Mouse (Mus musculus) myocyte (in vitro differentiated cells): ENCODE measurements around the gene Cluh. TPM values are rescaled to one million over a fixed set of nuclear protein-coding genes. Genes with fewer than 3 reads are reported as not detected.

Experiments
- H3K27me3 ChIP-seq: one replicate; pipeline ENCODE4 v1.6.1; 2011; ENCODE audit not compliant: control insufficient read depth, insufficient read depth, insufficient read length
- H3K36me3 ChIP-seq: one replicate; pipeline ENCODE4 v1.6.1; 2011; ENCODE audit not compliant: control insufficient read depth, insufficient read depth
- H3K4me2 ChIP-seq: one replicate; pipeline ENCODE4 v1.6.1; 2011; ENCODE audit warnings: low read depth, control low read depth
- H3K4me3 ChIP-seq: one replicate; pipeline ENCODE4 v1.5.1; 2011; ENCODE audit warnings: mild to moderate bottlenecking, control low read depth, moderate library complexity
- H3K79me2 ChIP-seq: one replicate; pipeline ENCODE4 v1.6.1; 2011; ENCODE audit not compliant: control insufficient read depth, insufficient read depth
- H3ac ChIP-seq: one replicate; pipeline ENCODE4 v1.6.1; 2011; ENCODE audit not compliant: control insufficient read depth, insufficient read length
- CEBPB ChIP-seq: IDR thresholded peaks from 2 replicates; pipeline ENCODE4 v1.6.1; 2011; ENCODE audit warnings: mild to moderate bottlenecking, moderate library complexity; ENCODE audit not compliant: poor library complexity, insufficient read depth, severe bottlenecking
- E2F4 ChIP-seq: IDR thresholded peaks from one replicate; pipeline ENCODE4 v1.6.1; 2011; ENCODE audit warnings: mild to moderate bottlenecking, control low read depth, moderate library complexity; ENCODE audit not compliant: insufficient read depth
- MAX ChIP-seq: IDR thresholded peaks from one replicate; pipeline ENCODE4 v1.6.1; 2011; ENCODE audit warnings: low read depth, mild to moderate bottlenecking, control low read depth
- MYOD1 ChIP-seq, 3 experiments: IDR thresholded peaks; one replicate each; pipeline ENCODE4 v1.6.1; 2011; ENCODE audit warnings: control low read depth in 2 of 3, low read depth in 2 of 3, mild to moderate bottlenecking in 2 of 3, moderate library complexity in 1 of 3; ENCODE audit not compliant: insufficient read length in 2 of 3, control insufficient read depth in 1 of 3
- MYOG ChIP-seq, 3 experiments: IDR thresholded peaks; one replicate each; pipeline ENCODE4 v1.6.1; 2011; ENCODE audit warnings: control low read depth in 2 of 3, low read depth in 2 of 3, mild to moderate bottlenecking in 2 of 3; ENCODE audit not compliant: insufficient read length in 2 of 3, control insufficient read depth in 1 of 3, insufficient read depth in 1 of 3
- POLR2A ChIP-seq: IDR thresholded peaks from one replicate; pipeline ENCODE4 v1.6.1; 2011; ENCODE audit warnings: low read depth, mild to moderate bottlenecking, control low read depth, moderate library complexity; ENCODE audit not compliant: insufficient read length
- POLR2AphosphoS2 ChIP-seq: IDR thresholded peaks from one replicate; pipeline ENCODE4 v1.6.1; 2011; ENCODE audit warnings: low read depth, control low read depth; ENCODE audit not compliant: insufficient read length
- REST ChIP-seq: IDR thresholded peaks from one replicate; pipeline ENCODE4 v1.6.1; 2011; ENCODE audit warnings: mild to moderate bottlenecking, control low read depth, moderate library complexity; ENCODE audit not compliant: insufficient read depth, insufficient read length
- SRF ChIP-seq: IDR thresholded peaks from one replicate; pipeline ENCODE4 v1.6.1; 2011; ENCODE audit warnings: low read depth; ENCODE audit not compliant: control insufficient read depth, insufficient read length
- TCF12 ChIP-seq: IDR thresholded peaks from one replicate; pipeline ENCODE4 v1.6.1; 2011; ENCODE audit warnings: mild to moderate bottlenecking, control low read depth; ENCODE audit not compliant: poor library complexity, insufficient read depth, severe bottlenecking
- TCF3 ChIP-seq: IDR thresholded peaks from one replicate; pipeline ENCODE4 v1.6.1; 2011; ENCODE audit warnings: low read depth, control low read depth; ENCODE audit not compliant: insufficient read length
- USF1 ChIP-seq: IDR thresholded peaks from one replicate; pipeline ENCODE4 v1.6.1; 2011; ENCODE audit warnings: low read depth, mild to moderate bottlenecking, control low read depth, moderate library complexity
- polyA plus RNA-seq: library from polyadenylated mRNA; unstranded; fragments of >200 nt; fragmentation: generic; extraction: Trizol; gene quantifications from one replicate; pipeline ENCODE4 v1.2.1, GENCODE M21; 2012; ENCODE audit warnings: missing spikeins

Cluh gene
- polyA plus RNA-seq, 1 experiment: 62.3 TPM

DNA sequence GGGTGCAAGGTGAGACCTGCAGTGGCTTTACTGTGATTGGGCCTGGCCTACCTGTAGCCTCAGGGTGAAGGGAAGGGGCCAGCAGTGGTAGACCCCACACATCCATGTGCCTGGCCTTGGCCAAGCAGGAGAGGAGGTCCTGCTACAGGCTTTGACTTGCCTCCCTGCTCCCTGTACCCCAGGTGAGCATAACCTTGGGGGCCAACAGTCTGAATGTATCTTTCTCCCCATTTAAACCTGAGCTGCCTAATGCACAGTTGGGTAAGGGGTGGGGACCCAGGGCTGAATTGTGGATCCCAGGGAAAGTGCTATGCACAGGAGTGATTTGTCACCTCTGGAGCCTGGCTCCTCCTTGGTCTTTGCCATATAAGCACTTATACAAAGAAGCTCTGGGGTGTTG, 20.9 kb downstream of the Cluh start:
- Histone ChIP-seq H3K4me3 (no peak overlapping the region), H3K36me3 (peaks cover 37% of the 10 kb centered on the region), H3K79me2 (no peaks in the 10 kb centered on the region), H3K4me2 (no peak overlapping the region), H3ac (no peak overlapping the region), H3K27me3 (no peaks in the 10 kb centered on the region)
- TF ChIP-seq MAX (no peak), CEBPB (no peak), POLR2AphosphoS2 (peak; percentile 19), REST (no peak), TCF3 (no peak), USF1 (no peak), SRF (no peak), MYOG (IDR thresholded peaks at IDR 0.05; ENCODE audit: control insufficient read depth in 1 of 3, insufficient read depth in 1 of 3, insufficient read length in 2 of 3, low read depth in 2 of 3) (no peak), MYOD1 (IDR thresholded peaks at IDR 0.05; ENCODE audit: control insufficient read depth in 1 of 3, insufficient read length in 2 of 3, low read depth in 2 of 3) (no peak), TCF12 (no peak), POLR2A (peak; percentile 9), E2F4 (no peak)

DNA sequence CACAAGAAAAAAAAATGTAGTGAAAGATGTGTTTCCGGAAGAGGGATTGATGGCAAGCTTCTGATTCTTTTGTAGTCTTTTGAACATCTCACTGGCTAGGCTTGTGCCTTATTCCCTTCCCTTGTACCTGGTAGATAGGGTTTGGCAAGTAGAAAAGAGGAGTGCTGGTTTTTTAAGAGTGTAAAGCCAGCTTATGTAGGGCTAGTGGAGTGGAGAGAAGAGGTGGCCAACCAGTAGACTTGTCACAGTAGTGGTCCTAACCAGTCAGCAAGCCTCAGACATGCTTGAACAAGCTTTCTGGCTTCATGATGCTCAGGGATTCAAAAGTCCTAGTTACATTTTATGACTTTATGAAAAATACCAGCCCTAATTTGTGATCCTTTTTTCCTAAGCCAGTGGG, 21.7 kb downstream of the Cluh start:
- Histone ChIP-seq H3ac (no peak overlapping the region), H3K4me3 (no peak overlapping the region), H3K4me2 (no peak overlapping the region), H3K27me3 (no peaks in the 10 kb centered on the region), H3K79me2 (no peaks in the 10 kb centered on the region), H3K36me3 (peaks cover 43% of the 10 kb centered on the region)
- no peak for TF ChIP-seq CEBPB
- peak; percentile 51 for TF ChIP-seq POLR2AphosphoS2
- no peak for TF ChIP-seq MAX
- no peak for TF ChIP-seq E2F4

DNA sequence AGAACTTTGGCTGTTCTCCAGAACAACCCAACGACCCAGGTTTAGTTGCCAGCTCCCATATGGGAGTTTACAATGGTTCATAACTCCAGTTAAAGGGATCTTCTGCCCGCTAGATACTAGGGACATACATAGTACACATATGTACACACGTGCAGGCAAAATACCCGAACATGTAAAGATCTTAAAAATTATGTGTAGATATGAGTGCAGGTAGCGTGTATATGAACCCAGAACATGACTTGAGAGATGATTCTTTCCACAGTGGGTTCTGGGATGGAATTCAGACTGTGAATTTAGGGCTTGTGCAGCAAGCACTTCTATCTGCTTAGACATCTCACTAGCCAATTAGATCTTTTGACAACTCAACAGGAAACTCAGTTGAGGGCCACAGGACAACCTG, 22.5 kb downstream of the Cluh start:
- Histone ChIP-seq H3K27me3 (no peaks in the 10 kb centered on the region), H3K79me2 (no peaks in the 10 kb centered on the region), H3K4me2 (no peak overlapping the region), H3K36me3 (peaks cover 37% of the 10 kb centered on the region), H3K4me3 (no peak overlapping the region), H3ac (no peak overlapping the region)
- TF ChIP-seq TCF12 (no peak), TCF3 (no peak), MYOD1 (IDR thresholded peaks at IDR 0.05; ENCODE audit: control insufficient read depth in 1 of 3, insufficient read length in 2 of 3, low read depth in 2 of 3) (no peak), E2F4 (no peak), MYOG (IDR thresholded peaks at IDR 0.05; ENCODE audit: control insufficient read depth in 1 of 3, insufficient read depth in 1 of 3, insufficient read length in 2 of 3, low read depth in 2 of 3) (no peak), MAX (no peak), POLR2AphosphoS2 (no peak), CEBPB (no peak), REST (no peak), POLR2A (no peak), USF1 (no peak), SRF (no peak)

DNA sequence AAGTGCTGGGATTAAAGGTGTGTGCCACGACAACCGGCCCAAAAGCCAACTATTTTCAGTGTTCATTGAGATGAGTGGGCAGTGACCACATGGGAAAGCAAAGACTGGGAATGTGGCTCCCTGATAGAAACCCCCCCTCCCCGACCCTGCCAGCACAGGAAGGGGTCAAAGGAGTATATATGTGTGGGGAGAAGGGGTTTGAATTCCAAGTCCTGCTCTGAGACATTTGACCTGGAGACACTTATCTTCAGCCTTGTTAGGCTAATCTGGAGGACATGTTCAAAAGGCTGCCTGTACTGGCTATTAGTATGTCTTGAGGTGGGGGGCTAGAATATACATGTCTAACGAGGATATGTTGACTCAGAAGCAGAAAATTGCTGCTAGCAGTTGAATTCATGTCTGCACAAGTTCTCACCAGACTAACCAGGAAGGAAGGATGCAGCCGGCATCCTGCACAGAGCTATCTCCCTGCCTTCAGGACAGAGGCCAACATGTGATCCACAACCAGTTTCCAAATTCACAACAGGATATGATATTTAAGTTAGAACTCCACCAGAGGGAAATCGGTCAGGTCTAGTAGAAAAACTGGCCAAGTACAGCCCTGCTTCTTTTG, 23.7 kb downstream of the Cluh start:
- Histone ChIP-seq H3K79me2 (peaks cover 2% of the 10 kb centered on the region), H3K27me3 (no peaks in the 10 kb centered on the region), H3ac (no peak overlapping the region), H3K4me2 (no peak overlapping the region), H3K4me3 (no peak overlapping the region), H3K36me3 (peaks cover 41% of the 10 kb centered on the region)
- TF ChIP-seq TCF12 (no peak), SRF (no peak), POLR2A (no peak), MAX (no peak), MYOG (IDR thresholded peaks at IDR 0.05; ENCODE audit: control insufficient read depth in 1 of 3, insufficient read depth in 1 of 3, insufficient read length in 2 of 3, low read depth in 2 of 3) (no peak), TCF3 (no peak), E2F4 (no peak), POLR2AphosphoS2 (no peak), CEBPB (no peak), USF1 (no peak), REST (no peak), MYOD1 (IDR thresholded peaks at IDR 0.05; ENCODE audit: control insufficient read depth in 1 of 3, insufficient read length in 2 of 3, low read depth in 2 of 3) (no peak)

DNA sequence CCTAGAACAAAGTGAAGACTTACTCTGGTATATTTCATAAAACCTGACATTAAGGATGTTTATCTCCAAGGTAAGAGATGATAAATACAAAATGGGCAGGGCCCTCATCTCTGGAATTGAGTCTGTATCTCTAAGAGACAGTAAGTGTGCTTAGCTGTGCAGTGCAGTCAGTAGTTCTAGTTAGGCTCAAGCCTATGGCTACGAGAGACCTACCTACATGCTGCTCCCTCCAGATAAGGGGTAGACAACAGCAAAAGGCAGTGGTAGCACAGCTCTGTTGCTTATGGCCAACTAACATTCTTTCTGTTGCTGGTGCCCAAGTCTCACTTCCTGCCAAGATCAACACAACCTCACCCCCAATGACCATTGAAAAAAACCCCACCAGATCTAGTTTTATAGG, 24.3 kb downstream of the Cluh start:
- TF ChIP-seq POLR2AphosphoS2 (peak; percentile 81), POLR2A (peak; percentile 26), USF1 (no peak)
- peaks cover 45% of the 10 kb centered on the region for H3K36me3 ChIP-seq

More for the DNA sequence above, 24.3 kb downstream of the Cluh start:
- Histone ChIP-seq H3K79me2 (peaks cover 8% of the 10 kb centered on the region), H3ac (no peak overlapping the region), H3K4me2 (no peak overlapping the region), H3K27me3 (no peaks in the 10 kb centered on the region), H3K4me3 (no peak overlapping the region)
